Mouse (Mus musculus) embryonic fibroblast, embryonic 13.5 days (primary cell): ENCODE data around the gene Lin52.

Experiments used
- CTCF ChIP-seq: IDR thresholded peaks from 2 replicates; pipeline ENCODE4 v1.5.1; 2011; ENCODE audit warnings: mild to moderate bottlenecking, control low read depth, low read length, moderate library complexity, borderline replicate concordance; ENCODE audit not compliant: insufficient read depth
- POLR2A ChIP-seq: IDR thresholded peaks from 2 replicates; pipeline ENCODE4 v1.6.1; 2011; ENCODE audit warnings: low read depth, mild to moderate bottlenecking, control low read depth, low read length, moderate library complexity

DNA sequence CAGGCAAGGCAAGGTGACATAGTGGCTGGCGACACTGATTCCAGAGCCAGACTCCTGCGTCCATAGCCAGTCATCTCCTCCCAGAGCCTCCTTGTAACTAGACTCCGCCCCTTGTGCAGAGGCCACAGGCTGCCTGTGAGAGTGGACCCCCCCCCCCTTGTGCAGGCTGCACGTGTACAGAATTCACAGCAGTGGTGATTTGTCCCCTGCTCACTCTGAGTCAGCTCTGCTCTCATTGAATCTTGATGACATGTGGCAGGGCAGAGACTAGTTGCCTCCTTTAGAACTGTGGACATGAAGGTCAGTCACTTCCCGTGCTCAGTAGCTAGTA, 127.2 kb downstream of the Lin52 start:
- TF ChIP-seq CTCF (no peak), POLR2A (no peak)
